Mouse (Mus musculus): ENCODE results near the gene Gstt4. TPM values are rescaled to one million over a fixed set of nuclear protein-coding genes. Genes with fewer than 3 reads are reported as not detected.
"Not testable (repeated sequence)": the region's sequence is repeated elsewhere in the genome, so short reads cannot be mapped to it uniquely, and the experiment has no call there.

Gene Gstt4
- total RNA-seq, 4 experiments from 2014 or later: not detected

- DNase-seq: no peak
Measured at GRCm38 (mm10) chr10:75789081-75789735, 33.1 kb downstream of the Gstt4 start.

GRCm38 (mm10) chr10:75788277-75788676 lies 34.1 kb downstream of the Gstt4 start:
- no peak for DNase-seq

GRCm38 (mm10) chr10:75785442-75785841 lies 36.9 kb downstream of the Gstt4 start:
- no peak for DNase-seq

GRCm38 (mm10) chr10:75780769-75781578 lies 41.4 kb downstream of the Gstt4 start, which contains the start of the genes Gm20441 and Gstt3:
TSS of gene Gm20441 (minus strand) at chr10:75780954.
TSS of gene Gstt3 (minus strand) at chr10:75781414.
- DNase-seq: peak; percentile 75

- no peak for DNase-seq
Measured at GRCm38 (mm10) chr10:75779206-75780174, 42.9 kb downstream of the Gstt4 start.

GRCm38 (mm10) chr10:75777885-75778284 lies 44.5 kb downstream of the Gstt4 start:
- no peak for DNase-seq

GRCm38 (mm10) chr10:75776562-75776961 lies 45.8 kb downstream of the Gstt4 start:
- DNase-seq: no peak

- no peak for DNase-seq
Measured at GRCm38 (mm10) chr10:75774587-75774986, 47.8 kb downstream of the Gstt4 start.

GRCm38 (mm10) chr10:75774102-75774501 lies 48.2 kb downstream of the Gstt4 start:
- no peak for DNase-seq

GRCm38 (mm10) chr10:75772795-75773664 lies 49.3 kb downstream of the Gstt4 start, which contains the start of gene Ddt:
TSS of gene Ddt (minus strand) at chr10:75773414.
- peak; percentile 82 for DNase-seq

- DNase-seq: not testable (repeated sequence)
Measured at GRCm38 (mm10) chr10:75767756-75768155, 54.6 kb downstream of the Gstt4 start.

- DNase-seq: no peak
Measured at GRCm38 (mm10) chr10:75766856-75767255, 55.5 kb downstream of the Gstt4 start.

Other genes with a start within 250 kb of the Gstt4 start
- 1 to 10 TPM; 4.2 to 9.6 (median 5.7) TPM for gene Ggt5, start 233.2 kb downstream of the Gstt4 start, total RNA-seq (2022)
- gene Susd2, start 178.5 kb downstream of the Gstt4 start, total RNA-seq (2022): 10 to 100 TPM in 2 of 4 experiments, 1 to 10 TPM in 2; 9.4 to 15.1 (median 11.5) TPM
- gene Cabin1, start 58.2 kb downstream of the Gstt4 start, total RNA-seq (2022): 10 to 100 TPM; 35.7 to 69.0 (median 43.8) TPM
- gene Ddt, start 49.1 kb downstream of the Gstt4 start, total RNA-seq (2022): 100 to 1,000 TPM in 2 of 4 experiments, 10 to 100 TPM in 2; 85.8 to 143 (median 110) TPM
- not detected for gene Gm20441, start 41.6 kb downstream of the Gstt4 start, total RNA-seq (2022)
- gene Gstt3, start 41.1 kb downstream of the Gstt4 start, total RNA-seq (2022): 10 to 100 TPM; 28.7 to 37.8 (median 34.4) TPM
- 10 to 100 TPM; 49.4 to 80.4 (median 66.3) TPM for gene Gstt1, start 24.0 kb downstream of the Gstt4 start, total RNA-seq (2022)
- 10 to 100 TPM; 25.4 to 67.6 (median 45.9) TPM for gene Gstt2, start 14.9 kb upstream of the Gstt4 start, total RNA-seq (2022)
- 100 to 1,000 TPM; 253 to 280 (median 275) TPM for gene Mif, start 37.7 kb upstream of the Gstt4 start, total RNA-seq (2022)
- gene Derl3, start 70.9 kb upstream of the Gstt4 start, total RNA-seq (2022): 1 to 10 TPM; 1.2 to 2.6 (median 1.6) TPM
- 100 to 1,000 TPM in 1 of 4 experiments, 10 to 100 TPM in 3; 73.2 to 105 (median 85.1) TPM for gene Smarcb1, start 99.1 kb upstream of the Gstt4 start, total RNA-seq (2022)
- gene Chchd10, start 110.6 kb upstream of the Gstt4 start, total RNA-seq (2022): 100 to 1,000 TPM; 741 to 924 (median 745) TPM
- gene Mmp11, start 114.0 kb upstream of the Gstt4 start, total RNA-seq (2022): 10 to 100 TPM in 2 of 4 experiments, 1 to 10 TPM in 2; 7.7 to 21.1 (median 13.2) TPM
- gene Gm867, start 118.1 kb upstream of the Gstt4 start, total RNA-seq (2022): 1 to 10 TPM in 3 of 4 experiments, under 1 TPM in 1; 0.83 to 2.8 (median 1.3) TPM
- under 1 TPM in 1 of 4 experiments, not detected in 3; 0.65 TPM for gene Vpreb3, start 120.5 kb upstream of the Gstt4 start, total RNA-seq (2022)
- gene Gm5134, start 132.0 kb upstream of the Gstt4 start, total RNA-seq (2022): not detected
- gene Zfp280b, start 210.1 kb upstream of the Gstt4 start, total RNA-seq (2022): 10 to 100 TPM in 2 of 4 experiments, 1 to 10 TPM in 2; 8.7 to 10.4 (median 9.5) TPM

All from adrenal gland, adult 8-10 months (tissue).